Mouse (Mus musculus): ENCODE data around the gene Ctbp2. TPM values are rescaled to one million over a fixed set of nuclear protein-coding genes. Genes with fewer than 3 reads are reported as not detected.

Ctbp2 gene
- total RNA-seq, 2 experiments from 2014 or later, result 35.8 to 35.9 TPM

- DNase-seq, result peak; percentile 41 to 57
- intact Hi-C loops (cut with DNase I), result no loop called here
Observed at GRCm38 (mm10) chr7:133015416-133016070, 108.6 kb downstream of the Ctbp2 start.

- no peak for DNase-seq
- intact Hi-C loops (cut with DNase I), result no loop called here
Observed at GRCm38 (mm10) chr7:133014631-133015030, 109.5 kb downstream of the Ctbp2 start.

- intact Hi-C loops (cut with DNase I), result no loop called here
- DNase-seq, result no peak
Observed at GRCm38 (mm10) chr7:133013923-133014322, 110.2 kb downstream of the Ctbp2 start.

GRCm38 (mm10) chr7:133012637-133013366 lies 111.4 kb downstream of the Ctbp2 start:
- DNase-seq, result no peak
- intact Hi-C loops (cut with DNase I), result no loop called here

GRCm38 (mm10) chr7:133011611-133012010 lies 112.5 kb downstream of the Ctbp2 start:
- intact Hi-C loops (cut with DNase I), result no loop called here
- no peak for DNase-seq

GRCm38 (mm10) chr7:133011191-133011590 lies 113.0 kb downstream of the Ctbp2 start:
- intact Hi-C loops (cut with DNase I), result no loop called here
- peak in 1 of 2 experiments; percentile 55 for DNase-seq

GRCm38 (mm10) chr7:133010477-133010876 lies 113.7 kb downstream of the Ctbp2 start:
- intact Hi-C loops (cut with DNase I), result no loop called here
- no peak for DNase-seq

GRCm38 (mm10) chr7:133009676-133010075 lies 114.5 kb downstream of the Ctbp2 start:
- no peak for DNase-seq
- intact Hi-C loops (cut with DNase I), result no loop called here

- no peak for DNase-seq
- intact Hi-C loops (cut with DNase I), result no loop called here
Observed at GRCm38 (mm10) chr7:133008663-133009062, 115.5 kb downstream of the Ctbp2 start.

GRCm38 (mm10) chr7:133007343-133007742 lies 116.8 kb downstream of the Ctbp2 start:
- intact Hi-C loops (cut with DNase I), result no loop called here
- DNase-seq, result peak; percentile 25 to 31

GRCm38 (mm10) chr7:133005772-133006171 lies 118.4 kb downstream of the Ctbp2 start:
- DNase-seq, result no peak
- intact Hi-C loops (cut with DNase I), result no loop called here

- intact Hi-C loops (cut with DNase I), result loop anchor here (5.0 kb wide), 3 partner anchors 71 to 346 kb away; partner anchors contain the start of genes Abraxas2 and Zranb1
Observed at GRCm38 (mm10) chr7:133003421-133003820, 120.7 kb downstream of the Ctbp2 start.

GRCm38 (mm10) chr7:133002271-133002670 lies 121.9 kb downstream of the Ctbp2 start:
- no peak for DNase-seq

More at GRCm38 (mm10) chr7:133003421-133003820, 120.7 kb downstream of the Ctbp2 start:
- DNase-seq, result peak; percentile 82 to 86

GRCm38 (mm10) chr7:133001388-133001787 lies 122.8 kb downstream of the Ctbp2 start:
- no peak for DNase-seq
- intact Hi-C loops (cut with DNase I), result loop anchor here (5.0 kb wide), 3 partner anchors 69 to 344 kb away; partner anchors contain the start of genes Abraxas2 and Zranb1

More at GRCm38 (mm10) chr7:133002271-133002670, 121.9 kb downstream of the Ctbp2 start:
- intact Hi-C loops (cut with DNase I), result loop anchor here (5.0 kb wide), 3 partner anchors 70 to 345 kb away; partner anchors contain the start of genes Abraxas2 and Zranb1

- intact Hi-C loops (cut with DNase I), result no loop called here
- peak in 1 of 2 experiments; percentile 1 for DNase-seq
Observed at GRCm38 (mm10) chr7:132999061-132999460, 125.1 kb downstream of the Ctbp2 start.

GRCm38 (mm10) chr7:132998639-132999038 lies 125.5 kb downstream of the Ctbp2 start:
- DNase-seq, result peak in 1 of 2 experiments; percentile 1
- intact Hi-C loops (cut with DNase I), result no loop called here

- intact Hi-C loops (cut with DNase I), result no loop called here
- peak; percentile 13 to 40 for DNase-seq
Observed at GRCm38 (mm10) chr7:132996391-132996790, 127.8 kb downstream of the Ctbp2 start.

GRCm38 (mm10) chr7:132994628-132995191 lies 129.4 kb downstream of the Ctbp2 start:
- DNase-seq, result no peak
- intact Hi-C loops (cut with DNase I), result no loop called here

- intact Hi-C loops (cut with DNase I), result no loop called here
- DNase-seq, result no peak
Observed at GRCm38 (mm10) chr7:132994120-132994519, 130.0 kb downstream of the Ctbp2 start.

GRCm38 (mm10) chr7:132992967-132993615 lies 131.1 kb downstream of the Ctbp2 start:
- no peak for DNase-seq
- intact Hi-C loops (cut with DNase I), result no loop called here

All from heart, postnatal 14 days (tissue).